Mouse (Mus musculus) forebrain, embryonic 14.5 days (tissue): Measurements from ENCODE around the gene Ankrd9. TPM values are rescaled to one million over a fixed set of nuclear protein-coding genes. Genes with fewer than 3 reads are reported as not detected.

Experiments
- ATAC-seq: fragments of 200-750 bp; cut with Nextera tagmentation; 2 replicates; pipeline ENCODE4 v1.8.0; 2017; ENCODE audit warnings: mild to moderate bottlenecking, moderate library complexity
- DNase-seq: peaks from one replicate; pipeline ENCODE4 v3.0.0-alpha.2; 2015; ENCODE audit warnings: low spot score
- H3K27ac ChIP-seq: fragments of 300-500 bp; sonication (generic); 2 replicates; pipeline ENCODE4 v1.5.1; 2014; ENCODE audit warnings: low read depth, mild to moderate bottlenecking, control low read depth, low read length, moderate library complexity
- H3K27me3 ChIP-seq: fragments of 300-500 bp; sonication (generic); replicated peaks from 2 replicates; pipeline ENCODE4 v1.6.1; 2014; ENCODE audit warnings: low read length, control low read depth, mixed read lengths; ENCODE audit not compliant: control insufficient read depth, insufficient read depth
- H3K36me3 ChIP-seq: fragments of 300-500 bp; sonication (generic); 2 replicates; pipeline ENCODE4 v1.6.1; 2014; ENCODE audit warnings: low read length, control low read depth; ENCODE audit not compliant: control insufficient read depth, insufficient read depth
- H3K4me1 ChIP-seq: fragments of 300-500 bp; sonication (generic); 2 replicates; pipeline ENCODE4 v1.6.1; 2014; ENCODE audit warnings: antibody characterized with exemption, low read length, control low read depth; ENCODE audit not compliant: control insufficient read depth, insufficient read depth
- H3K4me2 ChIP-seq: fragments of 300-500 bp; sonication (generic); 2 replicates; pipeline ENCODE4 v1.6.1; 2014; ENCODE audit warnings: mild to moderate bottlenecking, control low read depth, low read length
- H3K4me3 ChIP-seq: fragments of 300-500 bp; sonication (generic); 2 replicates; pipeline ENCODE4 v1.5.1; 2014; ENCODE audit warnings: low read depth, low read length, control low read depth
- H3K9ac ChIP-seq: fragments of 300-500 bp; sonication (generic); 2 replicates; pipeline ENCODE4 v1.6.1; 2014; ENCODE audit warnings: mild to moderate bottlenecking, low read length, control low read depth, moderate library complexity
- H3K9me3 ChIP-seq: fragments of 300-500 bp; sonication (generic); replicated peaks from 2 replicates; pipeline ENCODE4 v1.6.1; 2016; ENCODE audit warnings: low read length, control low read depth, mixed read lengths; ENCODE audit not compliant: control insufficient read depth
- WGBS: fragments of 180-500 bp; shearing (Covaris S2); extraction: QIAGEN DNeasy Blood & Tissue Kit; methylation state at CpG from one replicate; pipeline ENCODE4 v1.1.7; 2014; 5-methylcytosine and 5-hydroxymethylcytosine counted together
- polyA plus RNA-seq: library from polyadenylated mRNA; unstranded; fragments of >200 nt; fragmentation: Nextera tagmentation; extraction: Ambion mirVana; gene quantifications from 2 replicates; pipeline ENCODE4 v1.2.1, GENCODE M21; 2014

Ankrd9 gene
- polyA plus RNA-seq, 1 experiment from 2014 or later = 6.0 TPM

GRCm38 (mm10) chr12:111007134-111008103, 28.6 kb upstream of the Ankrd9 start:
- no peak for ATAC-seq
- Histone ChIP-seq H3K27ac (no peak overlapping the region), H3K9ac (no peak overlapping the region), H3K4me3 (no peak overlapping the region), H3K4me2 (no peak overlapping the region), H3K36me3 (no peaks in the 10 kb centered on the region), H3K4me1 (peaks cover 4% of the 10 kb centered on the region), H3K27me3 (no peaks in the 10 kb centered on the region), H3K9me3 (no peaks in the 10 kb centered on the region)
- 76% methylated on average over 14 of the region's 14 CpGs for WGBS
- no peak for DNase-seq

GRCm38 (mm10) chr12:111006339-111006738, 27.5 kb upstream of the Ankrd9 start:
- Histone ChIP-seq H3K9ac (no peak overlapping the region), H3K4me1 (peaks cover 4% of the 10 kb centered on the region), H3K27ac (no peak overlapping the region), H3K27me3 (no peaks in the 10 kb centered on the region), H3K4me3 (no peak overlapping the region), H3K4me2 (no peak overlapping the region), H3K9me3 (no peaks in the 10 kb centered on the region), H3K36me3 (no peaks in the 10 kb centered on the region)
- DNase-seq = no peak
- no peak for ATAC-seq
- WGBS = 40% methylated on average over 5 of the region's 5 CpGs

GRCm38 (mm10) chr12:111005803-111006202, 27.0 kb upstream of the Ankrd9 start:
- Histone ChIP-seq H3K36me3 (no peaks in the 10 kb centered on the region), H3K9ac (no peak overlapping the region), H3K4me1 (peaks cover 4% of the 10 kb centered on the region), H3K4me2 (no peak overlapping the region), H3K27ac (no peak overlapping the region), H3K27me3 (no peaks in the 10 kb centered on the region), H3K9me3 (no peaks in the 10 kb centered on the region), H3K4me3 (no peak overlapping the region)
- DNase-seq (no peak), ATAC-seq (no peak)
- WGBS = 85% methylated on average over 6 of the region's 6 CpGs

GRCm38 (mm10) chr12:111004142-111004541, 25.3 kb upstream of the Ankrd9 start:
- H3K36me3 ChIP-seq = no peaks in the 10 kb centered on the region
- H3K4me1 ChIP-seq = peaks cover 4% of the 10 kb centered on the region
- H3K27ac ChIP-seq = no peak overlapping the region
- WGBS = 77% methylated on average over 9 of the region's 9 CpGs
- no peaks in the 10 kb centered on the region for H3K9me3 ChIP-seq
- H3K4me2 ChIP-seq = no peak overlapping the region
- H3K27me3 ChIP-seq = no peaks in the 10 kb centered on the region
- no peak overlapping the region for H3K4me3 ChIP-seq
- ATAC-seq (no peak), DNase-seq (no peak)
- no peak overlapping the region for H3K9ac ChIP-seq

GRCm38 (mm10) chr12:111000956-111001355, 22.1 kb upstream of the Ankrd9 start:
- DNase-seq (no peak), ATAC-seq (no peak)
- 93% methylated on average over 7 of the region's 7 CpGs for WGBS
- Histone ChIP-seq H3K9me3 (no peaks in the 10 kb centered on the region), H3K36me3 (no peaks in the 10 kb centered on the region), H3K27me3 (no peaks in the 10 kb centered on the region), H3K9ac (no peak overlapping the region), H3K27ac (no peak overlapping the region), H3K4me3 (no peak overlapping the region), H3K4me2 (no peak overlapping the region), H3K4me1 (no peaks in the 10 kb centered on the region)

- Histone ChIP-seq H3K9me3 (no peaks in the 10 kb centered on the region), H3K36me3 (no peaks in the 10 kb centered on the region), H3K27ac (no peak overlapping the region), H3K4me1 (no peaks in the 10 kb centered on the region), H3K4me3 (no peak overlapping the region), H3K9ac (no peak overlapping the region), H3K27me3 (no peaks in the 10 kb centered on the region), H3K4me2 (no peak overlapping the region)
- 80% methylated on average over 2 of the region's 2 CpGs for WGBS
- DNase-seq (no peak), ATAC-seq (no peak)
These were observed 21.0 kb upstream of the Ankrd9 start for GRCm38 (mm10) chr12:110999820-111000219.

- no peak overlapping the region for H3K4me3 ChIP-seq
- no peak for DNase-seq
- no peaks in the 10 kb centered on the region for H3K9me3 ChIP-seq
- no peak overlapping the region for H3K27ac ChIP-seq
- WGBS = 97% methylated on average over 11 of the region's 11 CpGs
- H3K27me3 ChIP-seq = no peaks in the 10 kb centered on the region
- H3K4me2 ChIP-seq = no peak overlapping the region
- no peak overlapping the region for H3K9ac ChIP-seq
- ATAC-seq = no peak
- H3K4me1 ChIP-seq = no peaks in the 10 kb centered on the region
- no peaks in the 10 kb centered on the region for H3K36me3 ChIP-seq
These were observed 19.3 kb upstream of the Ankrd9 start for GRCm38 (mm10) chr12:110998092-110998491.

GRCm38 (mm10) chr12:110994666-110995065, 15.8 kb upstream of the Ankrd9 start:
- H3K36me3 ChIP-seq = no peaks in the 10 kb centered on the region
- no peak overlapping the region for H3K4me2 ChIP-seq
- H3K27me3 ChIP-seq = no peaks in the 10 kb centered on the region
- H3K27ac ChIP-seq = no peak overlapping the region
- DNase-seq (no peak), ATAC-seq (no peak)
- H3K4me1 ChIP-seq = 0 out of 2 replicates have a peak, but pooled peaks cover 3% of the 10 kb centered on the region
- WGBS = 36% methylated on average over 12 of the region's 12 CpGs
- H3K4me3 ChIP-seq = no peak overlapping the region
- H3K9me3 ChIP-seq = no peaks in the 10 kb centered on the region
- no peak overlapping the region for H3K9ac ChIP-seq

- H3K9me3 ChIP-seq = no peaks in the 10 kb centered on the region
- H3K9ac ChIP-seq = no peak overlapping the region
- no peak overlapping the region for H3K4me2 ChIP-seq
- no peak overlapping the region for H3K27ac ChIP-seq
- no peak for ATAC-seq
- 95% methylated on average over 3 of the region's 3 CpGs for WGBS
- no peaks in the 10 kb centered on the region for H3K36me3 ChIP-seq
- no peak overlapping the region for H3K4me3 ChIP-seq
- H3K27me3 ChIP-seq = no peaks in the 10 kb centered on the region
- H3K4me1 ChIP-seq = 0 out of 2 replicates have a peak, but pooled peaks cover 3% of the 10 kb centered on the region
- DNase-seq = no peak
These were observed 14.4 kb upstream of the Ankrd9 start for GRCm38 (mm10) chr12:110993226-110993625.
